Mouse (Mus musculus) T-helper 2 cell (primary cell): ENCODE data around the gene Endog.
"Not testable (repeated sequence)": the region's sequence is repeated elsewhere in the genome, so short reads cannot be mapped to it uniquely, and the experiment has no call there.

Experiments used
- in situ Hi-C: fragments of 300-600 bp; cut with MboI, MseI; formaldehyde crosslinking; loops from one replicate; pipeline ENCODE4 v1.15.1; 2025; ENCODE audit warnings: high pct_unique_total_duplicates

Endog gene

DNA sequence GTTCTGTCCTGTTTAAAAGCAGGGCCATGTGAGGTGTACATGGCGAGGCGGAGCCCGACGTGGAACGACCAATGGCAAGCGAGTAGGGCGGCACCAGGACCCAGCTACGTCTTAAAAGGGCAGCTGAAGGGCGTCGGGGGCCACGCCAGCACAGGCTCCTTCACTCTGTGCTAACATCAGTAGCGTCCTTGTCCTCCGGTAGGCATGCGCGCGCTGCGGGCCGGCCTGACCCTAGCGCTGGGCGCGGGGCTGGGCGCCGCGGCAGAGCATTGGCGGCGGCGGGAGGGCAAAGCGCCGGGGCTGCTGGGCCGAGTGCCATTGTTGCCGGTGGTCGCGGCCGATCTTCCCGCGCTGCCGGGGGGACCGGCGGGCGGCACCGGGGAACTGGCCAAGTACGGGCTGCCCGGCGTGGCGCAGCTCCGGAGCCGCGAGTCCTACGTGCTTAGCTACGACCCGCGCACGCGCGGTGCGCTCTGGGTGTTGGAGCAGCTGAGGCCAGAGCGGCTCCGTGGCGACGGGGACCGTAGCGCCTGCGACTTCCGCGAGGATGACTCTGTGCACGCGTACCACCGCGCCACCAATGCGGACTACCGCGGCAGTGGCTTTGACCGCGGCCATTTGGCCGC, at the start of gene Endog:
TSS of gene Endog (plus strand) at position 123 of the 626 bp plus-strand sequence.
- in situ Hi-C loops = loop anchor here (5.0 kb wide), 1 partner anchor 36 kb away; the partner anchor contains the start of gene Kyat1

DNA sequence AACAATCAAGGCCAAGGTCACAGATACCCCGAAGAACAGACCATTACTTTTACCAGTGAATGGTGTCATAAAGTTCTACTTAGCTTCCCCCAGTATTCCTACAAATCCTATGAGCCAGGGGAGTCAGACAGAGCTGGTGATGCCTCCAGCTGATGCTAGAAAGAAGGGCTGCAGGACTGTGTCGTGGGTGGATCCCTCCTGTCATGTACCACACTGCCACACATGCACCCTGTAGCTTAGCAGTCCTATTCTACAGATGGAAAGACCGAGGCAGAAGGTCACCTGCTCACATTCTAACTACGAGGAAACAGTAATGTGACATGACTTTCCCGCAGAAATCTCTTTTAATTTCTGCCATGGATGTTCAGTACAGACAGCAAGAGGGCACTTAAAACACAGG, 48.5 kb upstream of the Endog start:
- in situ Hi-C loops = loop anchor here (5.0 kb wide), 1 partner anchor 45 kb away; the partner anchor contains the start of gene Pkn3

- in situ Hi-C loops = loop anchor here (5.0 kb wide), 1 partner anchor 47 kb away; the partner anchor contains the start of gene Pkn3
Observed at GRCm38 (mm10) chr2:30123729-30124471, 47.4 kb upstream of the Endog start.

DNA sequence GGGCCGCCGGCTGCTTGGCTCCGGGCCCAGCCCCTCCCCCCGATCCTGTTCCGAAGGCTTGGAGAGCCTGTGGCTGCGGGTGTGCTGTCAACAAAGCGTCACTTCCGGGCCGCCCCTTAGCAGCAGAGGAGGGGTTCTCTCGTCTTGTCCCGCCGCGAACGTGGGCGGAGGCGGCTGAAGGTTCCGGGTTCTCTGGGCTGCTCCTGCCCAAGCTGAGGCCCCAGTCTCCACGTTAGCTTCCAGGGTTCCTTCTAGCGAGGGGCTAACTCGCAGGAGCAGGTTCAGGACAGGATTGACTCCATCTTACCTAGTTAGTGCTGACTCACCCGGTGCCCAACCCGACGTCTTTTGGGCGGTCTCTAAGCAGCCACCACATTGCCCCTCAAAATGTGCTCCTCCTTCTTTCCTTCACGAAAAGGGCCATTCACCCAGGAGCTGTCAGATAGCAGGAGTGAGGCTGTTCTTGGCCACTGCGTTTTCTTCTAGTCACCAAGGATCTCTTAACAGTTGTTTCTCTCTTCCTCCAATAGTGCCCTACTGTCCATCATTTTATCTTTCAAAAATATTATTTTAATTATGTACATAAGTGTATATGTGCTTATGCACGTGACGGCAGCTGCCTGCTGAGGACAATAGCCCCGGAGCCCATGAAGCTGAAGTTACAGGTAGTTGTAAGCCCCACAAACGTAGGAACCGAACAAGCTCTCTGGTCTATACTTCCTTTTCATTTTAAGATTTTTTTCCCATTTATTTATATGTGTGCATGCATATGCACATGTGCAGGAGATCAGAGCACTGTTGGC, 46.6 kb upstream of the Endog start, which contains the start of gene Zer1:
TSS of gene Zer1 (minus strand) at position 114 of the 803 bp plus-strand sequence.
- in situ Hi-C loops = loop anchor here (5.0 kb wide), 1 partner anchor 47 kb away; the partner anchor contains the start of gene Pkn3

DNA sequence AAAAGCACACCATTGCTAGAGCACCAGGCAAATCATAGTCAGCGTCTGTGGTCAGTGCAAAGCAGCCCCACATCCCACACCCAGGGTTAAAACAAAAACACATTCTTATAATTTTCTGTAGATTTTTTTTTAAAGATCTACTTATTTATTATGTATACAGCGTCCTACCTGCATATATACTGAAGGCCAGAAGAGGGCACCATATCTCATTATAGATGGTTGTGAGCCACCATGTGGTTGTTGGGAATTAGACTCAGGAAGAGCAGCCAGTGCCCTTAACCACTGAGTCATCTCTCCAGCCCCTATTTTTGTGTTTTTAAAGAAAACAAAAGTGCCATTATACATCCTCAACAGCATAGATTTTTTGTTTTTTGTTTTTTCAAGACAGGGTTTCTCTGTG, 42.5 kb upstream of the Endog start:
- in situ Hi-C loops = no loop called here

DNA sequence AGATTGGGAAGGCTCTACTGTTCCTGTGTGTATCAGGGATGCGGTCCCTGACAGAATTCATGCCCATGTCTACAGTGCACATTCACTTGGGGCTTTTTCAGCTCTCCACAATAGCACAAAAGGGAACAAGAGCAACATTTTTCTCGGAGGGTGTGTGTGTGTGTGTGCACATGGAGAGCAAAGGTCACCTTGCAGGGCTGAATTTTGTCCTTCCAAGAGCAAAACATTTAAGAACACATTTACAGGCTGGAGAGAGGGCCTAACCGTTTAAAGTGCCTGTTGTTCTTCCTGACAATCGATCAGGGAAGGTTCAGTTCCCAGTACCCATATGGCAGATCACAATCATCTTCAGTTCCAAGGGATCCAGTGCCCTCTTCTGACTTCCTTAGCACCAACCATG, 41.1 kb upstream of the Endog start:
- in situ Hi-C loops = no loop called here

DNA sequence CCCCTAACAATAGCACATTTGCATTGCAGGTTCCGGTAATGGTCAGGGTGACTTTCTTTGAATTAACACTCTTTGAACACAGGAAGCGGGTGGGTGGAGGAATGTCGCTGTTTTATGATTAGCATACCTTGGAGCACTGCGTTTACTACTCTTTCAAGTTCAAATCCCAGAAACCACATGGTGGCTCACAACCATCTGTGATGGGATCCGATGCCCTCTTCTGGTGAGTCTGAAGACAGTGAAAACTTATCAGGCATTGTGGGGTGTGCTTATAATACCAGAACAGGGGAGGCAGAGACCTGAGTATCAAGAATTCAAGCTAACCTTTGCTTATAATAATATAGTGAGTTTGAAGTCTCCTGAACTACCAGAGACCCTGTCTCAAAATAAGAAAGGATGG, 40.1 kb upstream of the Endog start:
- in situ Hi-C loops = not testable (repeated sequence)

- in situ Hi-C loops = no loop called here
Observed at GRCm38 (mm10) chr2:30132801-30133612, 38.3 kb upstream of the Endog start.

DNA sequence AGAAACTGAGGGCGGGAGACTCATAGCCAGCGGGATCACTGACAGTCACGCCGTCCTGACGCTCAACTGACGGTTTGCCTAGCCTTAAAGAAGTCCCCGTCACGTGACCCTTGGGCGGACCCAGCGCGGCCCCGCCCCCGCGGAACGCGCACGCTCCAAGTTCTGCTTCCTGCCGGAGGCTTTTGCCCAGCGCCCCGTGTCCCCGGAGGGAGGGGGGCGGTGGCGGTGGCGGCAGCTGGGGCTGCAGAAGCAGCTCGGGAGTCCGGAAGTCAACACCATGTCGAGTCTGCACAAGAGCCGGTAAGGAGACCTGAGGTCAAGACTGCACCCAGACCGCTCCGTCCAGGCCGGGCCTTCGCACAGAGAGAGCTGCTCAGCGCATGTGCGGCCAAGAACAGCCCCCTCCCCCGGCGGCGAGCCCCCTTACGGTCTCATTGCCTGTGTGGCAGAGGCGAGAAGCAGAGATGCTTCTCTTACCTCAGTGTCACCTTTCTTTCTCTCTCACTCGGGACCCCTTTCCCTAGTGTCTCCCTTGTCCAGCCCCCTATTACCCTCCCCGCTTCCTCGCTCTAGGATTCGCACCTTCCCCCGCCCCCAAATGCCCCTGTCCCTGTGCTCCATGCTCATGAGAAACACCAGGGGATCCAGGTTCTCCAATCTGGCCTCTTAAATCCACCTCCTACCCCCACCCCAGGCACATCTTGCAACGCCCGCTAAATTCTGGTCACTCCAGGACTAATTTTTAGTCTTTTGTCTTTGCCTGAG, 37.5 kb upstream of the Endog start, which contains the start of gene Tbc1d13:
TSS of gene Tbc1d13 (plus strand) at position 134 of the 765 bp plus-strand sequence.
- in situ Hi-C loops = no loop called here

DNA sequence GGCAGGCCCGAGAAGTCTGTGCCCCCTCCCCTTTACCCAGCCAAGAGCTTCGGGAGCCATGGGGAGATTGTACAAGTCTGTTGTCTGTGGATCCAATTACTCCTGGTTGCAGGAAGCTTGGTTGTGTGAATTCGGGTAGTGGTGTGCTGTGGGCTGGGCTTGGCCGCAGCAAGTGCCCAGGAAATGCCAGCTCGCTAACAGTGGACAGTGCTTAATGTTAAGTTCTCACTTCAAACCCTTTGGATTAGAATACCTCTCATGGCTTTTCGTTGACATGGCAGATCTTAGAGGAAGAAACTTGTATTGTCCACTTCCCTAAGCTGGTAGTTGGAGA, 36.9 kb upstream of the Endog start:
- in situ Hi-C loops = no loop called here

DNA sequence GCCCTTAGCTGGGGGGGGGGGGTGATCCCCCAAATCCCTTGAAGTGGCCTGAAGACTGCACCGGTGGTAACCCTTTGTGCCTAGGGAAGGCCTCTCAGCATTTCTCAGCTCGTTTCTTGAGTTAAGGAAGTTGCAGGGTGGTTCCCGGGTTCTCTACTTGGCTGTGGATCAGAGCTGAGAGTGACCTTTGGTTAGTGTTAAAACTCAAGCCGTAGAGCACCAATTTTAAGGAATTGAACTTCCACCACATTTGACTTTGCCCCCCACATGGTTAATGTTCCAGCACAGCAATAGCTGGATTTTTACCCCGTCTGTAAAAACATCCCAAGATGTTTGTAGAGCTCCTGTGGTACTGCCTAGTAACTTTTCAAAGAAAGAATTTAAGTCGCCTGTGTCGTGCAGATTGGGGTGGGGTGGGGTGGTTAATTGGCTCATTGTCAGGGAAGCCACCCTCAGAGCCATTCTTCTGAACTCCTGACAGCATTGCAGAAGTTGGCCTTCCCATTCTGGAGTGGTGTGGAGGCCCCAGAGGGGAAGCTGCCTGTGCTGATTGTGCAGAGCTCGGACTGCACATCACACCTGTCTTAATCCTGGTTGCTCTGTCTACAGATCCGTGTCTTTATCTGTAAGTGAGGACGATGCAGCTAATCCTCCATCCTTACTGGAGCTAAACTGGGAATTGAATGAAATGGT, 36.2 kb upstream of the Endog start:
- in situ Hi-C loops = no loop called here

DNA sequence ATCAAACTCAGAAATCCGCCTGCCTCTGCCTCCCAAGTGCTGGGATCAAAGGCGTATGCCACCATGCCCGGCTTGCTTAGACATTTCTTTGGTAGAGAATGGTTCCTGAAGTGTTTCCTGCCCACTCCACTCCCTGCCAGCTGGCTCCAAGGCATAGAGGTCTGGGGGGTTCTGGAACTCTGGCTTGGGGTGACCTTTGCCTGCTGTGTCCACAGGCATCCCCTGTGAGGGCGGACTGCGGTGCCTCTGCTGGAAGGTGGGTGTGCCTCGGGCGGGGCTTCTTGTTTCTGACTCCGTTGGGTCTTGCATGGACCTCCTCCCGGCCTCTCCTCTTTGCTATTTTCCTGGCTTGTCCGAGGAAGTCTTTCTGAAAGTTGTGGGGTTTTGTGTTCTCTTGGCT, 34.8 kb upstream of the Endog start:
- in situ Hi-C loops = no loop called here

- in situ Hi-C loops = not testable (repeated sequence)
Observed at GRCm38 (mm10) chr2:30140021-30140420, 31.3 kb upstream of the Endog start.

- in situ Hi-C loops = no loop called here
Observed at GRCm38 (mm10) chr2:30144436-30144835, 26.9 kb upstream of the Endog start.

DNA sequence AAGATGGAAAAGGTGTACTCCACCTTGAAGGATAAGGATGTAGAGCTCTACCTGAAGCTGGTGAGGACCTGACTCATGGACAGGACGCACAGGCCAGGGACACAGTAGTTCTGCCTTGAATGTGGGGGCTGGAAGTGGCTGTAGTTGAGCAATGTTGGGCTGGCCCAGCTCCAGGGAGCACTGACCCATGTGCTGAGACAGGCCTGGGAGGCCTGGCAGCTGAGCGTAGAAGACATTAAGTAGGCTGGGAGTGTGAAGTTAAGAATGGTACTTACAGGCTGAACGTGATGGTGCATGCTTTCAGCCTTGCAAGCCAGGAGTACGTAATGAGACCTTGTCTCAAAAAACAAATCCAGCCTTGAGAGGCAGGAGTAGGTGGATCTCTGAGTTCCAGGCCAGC, 23.8 kb upstream of the Endog start:
- in situ Hi-C loops = no loop called here

GRCm38 (mm10) chr2:30151840-30152239, 19.5 kb upstream of the Endog start:
- in situ Hi-C loops = loop anchor here (10.0 kb wide), 1 partner anchor 423 kb away; no protein-coding TSS in a partner anchor

GRCm38 (mm10) chr2:30152616-30153015, 18.7 kb upstream of the Endog start:
- in situ Hi-C loops = loop anchor here (10.0 kb wide), 1 partner anchor 422 kb away; no protein-coding TSS in a partner anchor

- in situ Hi-C loops = loop anchor here (5.0 to 10.0 kb wide), 2 partner anchors 53 to 415 kb away; no protein-coding TSS in a partner anchor
Observed at GRCm38 (mm10) chr2:30159871-30160270, 11.4 kb upstream of the Endog start.

GRCm38 (mm10) chr2:30161809-30162208, 9.5 kb upstream of the Endog start:
- in situ Hi-C loops = loop anchor here (5.0 kb wide), 1 partner anchor 55 kb away; no protein-coding TSS in a partner anchor
